Mouse (Mus musculus) testis, adult 2 months (tissue): ENCODE data around the gene Nr2f2.

Experiments used
- CTCF ChIP-seq: fragments of 200-500 bp; IDR thresholded peaks from 2 replicates; pipeline ENCODE4 v1.5.1; 2012; ENCODE audit warnings: low read depth, mild to moderate bottlenecking, inconsistent platforms, low read length, moderate library complexity; ENCODE audit not compliant: control insufficient read depth, insufficient read depth, insufficient replicate concordance
- POLR2A ChIP-seq: fragments of 200-500 bp; IDR thresholded peaks from 2 replicates; pipeline ENCODE4 v1.6.1; 2012; ENCODE audit warnings: low read depth, mild to moderate bottlenecking, inconsistent platforms, low read length, moderate library complexity; ENCODE audit not compliant: control insufficient read depth

DNA sequence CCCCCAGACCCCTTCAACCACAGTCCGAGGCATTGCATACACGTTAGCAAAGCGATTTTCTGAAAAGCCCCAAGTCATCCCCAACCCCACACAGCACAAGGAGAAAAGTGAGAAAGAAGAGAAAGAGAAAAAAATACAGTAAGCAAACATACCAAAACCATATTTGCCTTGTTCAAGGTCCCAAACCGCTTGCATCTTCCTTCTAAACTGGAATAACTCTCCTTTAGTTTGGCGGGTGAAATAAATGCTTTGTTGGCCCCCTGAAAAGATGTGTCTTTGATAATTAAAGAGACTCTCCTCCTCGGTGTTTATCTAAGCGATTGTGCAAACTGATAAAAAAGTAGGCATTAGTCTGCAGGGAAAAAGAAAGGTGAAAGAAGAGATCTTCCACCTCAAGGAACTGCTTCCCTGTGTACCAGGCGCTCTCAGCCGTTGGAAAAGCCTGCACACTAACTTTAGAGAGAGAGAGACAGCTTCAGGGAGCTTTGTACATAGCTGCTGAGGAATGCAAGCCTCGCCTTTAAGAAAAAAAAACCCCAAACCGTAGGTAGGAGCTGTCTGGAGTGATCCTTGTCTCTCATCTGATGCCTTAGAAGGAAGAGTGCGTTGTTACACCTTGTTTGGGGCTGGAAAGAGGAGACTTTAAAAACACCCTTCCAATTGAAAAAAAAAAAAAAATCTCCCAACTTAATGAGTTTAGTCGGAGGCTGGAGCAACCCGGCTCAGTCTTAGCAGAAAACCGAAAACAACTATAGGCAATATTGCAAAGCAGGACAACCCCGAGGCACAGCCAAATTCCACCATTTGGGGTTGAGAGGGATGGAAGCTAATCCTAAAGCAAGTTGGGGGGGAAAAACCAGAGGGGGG, at the start of gene Nr2f2:
- TF ChIP-seq POLR2A (no peak), CTCF (no peak)
